Mouse (Mus musculus): Measurements from ENCODE around the gene Setd1a.
A peak's percentile ranks its signal among the peaks of the same experiment; 100 is the strongest.
"Not testable (repeated sequence)": the region's sequence is repeated elsewhere in the genome, so short reads cannot be mapped to it uniquely, and the experiment has no call there.

Gene Setd1a

DNA sequence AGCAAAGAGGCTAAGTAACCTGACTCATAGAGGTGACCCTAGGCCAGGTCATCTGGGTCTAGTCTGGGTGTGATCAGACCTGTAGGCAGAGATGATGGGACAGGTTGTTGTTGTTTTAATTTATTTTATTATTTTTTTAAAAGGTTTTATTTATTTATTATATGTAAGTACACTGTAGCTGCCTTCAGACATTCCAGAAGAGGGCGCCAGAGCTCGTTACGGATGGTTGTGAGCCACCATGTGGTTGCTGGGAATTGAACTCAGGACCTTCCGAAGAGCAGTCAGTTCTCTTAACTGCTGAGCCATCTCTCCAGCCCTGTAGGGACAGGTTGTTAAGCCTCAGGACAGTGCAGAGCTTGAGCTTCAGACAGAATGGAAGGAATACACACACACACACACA lies 61.4 kb downstream of the Setd1a start:
- DNase-seq: peak in 1 of 2 experiments; percentile 33

DNA sequence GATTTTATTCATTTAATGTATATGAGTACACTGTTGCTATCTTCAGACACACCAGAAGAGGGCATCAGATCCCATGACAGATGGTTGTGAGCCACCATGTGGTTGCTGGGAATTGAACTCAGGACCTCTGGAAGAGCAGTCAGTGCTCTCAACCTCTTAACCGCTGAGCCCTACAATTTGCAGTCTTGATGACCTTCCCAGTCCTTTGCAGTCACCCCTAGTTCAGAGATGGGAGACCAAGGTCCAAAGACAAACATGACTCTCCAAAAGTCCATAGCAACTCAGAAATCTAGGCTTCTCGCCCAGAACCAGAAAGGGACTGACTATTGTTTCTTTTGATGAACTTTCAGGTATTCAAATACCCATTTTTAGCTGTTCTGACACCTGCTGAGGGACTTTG lies 63.6 kb downstream of the Setd1a start:
- not testable (repeated sequence) for DNase-seq

DNA sequence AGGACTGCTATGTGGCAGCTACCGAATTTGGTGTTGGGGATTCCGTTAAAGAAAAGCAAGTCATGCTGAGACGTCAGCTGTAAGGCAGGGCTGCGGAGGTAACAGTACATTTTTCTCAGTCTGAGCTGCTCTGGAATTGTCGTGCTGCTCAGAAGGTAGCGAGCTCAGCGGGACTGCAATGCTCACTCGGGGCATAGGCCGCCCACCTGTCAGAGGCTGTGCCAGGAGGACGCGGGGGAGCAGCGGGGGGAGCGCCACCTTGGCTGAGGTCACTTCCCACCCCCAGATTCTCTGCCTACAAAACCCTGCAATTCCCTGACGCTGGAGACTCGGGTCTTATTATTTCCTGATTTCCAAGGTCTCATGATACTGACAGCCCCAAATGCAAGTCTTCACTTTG lies 64.4 kb downstream of the Setd1a start:
- peak; percentile 78 to 82 for DNase-seq

DNA sequence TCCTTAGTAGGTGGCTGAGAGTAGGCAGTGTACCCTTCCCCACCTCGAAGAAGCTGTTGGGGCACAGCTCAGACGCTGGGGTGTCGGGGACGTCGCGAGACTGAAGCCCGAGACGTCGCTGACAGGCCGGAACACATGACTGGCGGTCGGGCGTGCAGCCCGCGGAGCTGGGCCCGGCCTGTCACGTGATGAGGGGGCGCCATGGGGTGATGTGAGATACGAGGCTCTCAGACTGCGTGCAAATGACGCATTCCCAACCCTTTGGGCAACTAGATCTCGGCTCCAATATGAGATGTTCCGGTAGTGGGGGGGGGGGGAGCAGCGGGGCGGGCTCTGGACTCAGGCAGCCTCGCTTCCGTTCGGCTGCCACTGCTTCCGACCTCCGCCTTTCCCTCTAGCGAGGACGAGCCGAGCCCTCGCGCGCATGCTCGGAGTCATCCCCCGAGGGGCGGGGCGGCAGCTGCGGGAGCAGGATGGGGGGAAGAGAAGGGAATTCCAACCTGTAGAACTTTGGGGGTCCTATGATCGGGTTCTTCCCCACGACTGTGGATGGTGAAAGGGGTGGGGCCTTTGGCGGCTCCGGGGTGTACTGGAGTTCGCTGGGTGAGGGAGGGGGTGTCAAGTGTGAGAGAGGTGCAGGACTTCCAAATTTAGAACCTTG lies 65.0 kb downstream of the Setd1a start:
- DNase-seq: peak; percentile 91 to 96

DNA sequence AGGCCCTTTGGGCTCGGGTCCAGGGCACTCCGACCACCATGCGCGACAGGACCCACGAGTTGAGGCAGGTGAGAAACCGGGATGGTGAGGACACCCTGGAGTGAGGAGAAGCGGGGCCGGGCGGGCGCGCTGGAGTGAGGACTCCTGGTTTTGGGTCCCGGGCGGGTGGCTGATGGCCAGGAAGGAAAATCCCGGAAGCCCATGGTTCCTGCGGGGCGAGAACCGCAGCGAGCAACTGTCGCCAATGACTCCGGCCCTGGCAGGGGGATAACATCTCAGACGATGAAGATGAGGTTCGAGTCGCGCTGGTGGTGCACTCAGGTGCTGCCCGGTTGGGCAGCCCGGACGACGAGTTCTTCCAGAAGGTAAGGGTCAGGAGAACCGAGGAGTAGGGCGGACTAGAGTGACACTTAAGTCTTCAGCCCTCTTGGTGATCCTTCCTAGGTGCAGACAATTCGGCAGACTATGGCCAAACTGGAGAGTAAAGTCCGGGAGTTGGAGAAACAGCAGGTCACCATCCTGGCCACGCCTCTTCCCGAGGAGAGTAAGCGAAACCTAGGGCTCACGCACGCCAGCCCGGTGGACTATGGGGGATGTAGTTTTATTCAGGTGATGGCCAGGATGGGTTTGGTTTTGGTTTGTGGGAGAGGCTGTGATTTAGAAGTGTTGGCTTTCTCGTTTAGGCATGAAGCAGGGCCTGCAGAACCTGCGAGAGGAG lies 65.7 kb downstream of the Setd1a start:
- DNase-seq: peak; percentile 80 to 81
